Mouse (Mus musculus) intestine, postnatal 0 days (tissue): Measurements from ENCODE around the gene Shank3. TPM values are rescaled to one million over a fixed set of nuclear protein-coding genes. Genes with fewer than 3 reads are reported as not detected.

Experiments used
- ATAC-seq: fragments of 200-750 bp; cut with Nextera tagmentation; 2 replicates; pipeline ENCODE4 v1.8.0; 2017; ENCODE audit warnings: mild to moderate bottlenecking, moderate TSS enrichment, moderate library complexity
- H3K27ac ChIP-seq: fragments of 300-500 bp; sonication (generic); 2 replicates; pipeline ENCODE4 v1.5.1; 2014; ENCODE audit warnings: mild to moderate bottlenecking, low read depth, low read length, moderate library complexity
- H3K27me3 ChIP-seq: fragments of 300-500 bp; sonication (generic); replicated peaks from 2 replicates; pipeline ENCODE4 v1.6.1; 2014; ENCODE audit warnings: low read length, mixed read lengths; ENCODE audit not compliant: control insufficient read depth, insufficient read depth
- H3K36me3 ChIP-seq: fragments of 300-500 bp; sonication (generic); 2 replicates; pipeline ENCODE4 v1.6.1; 2014; ENCODE audit warnings: mild to moderate bottlenecking, moderate library complexity; ENCODE audit not compliant: control insufficient read depth, insufficient read depth
- H3K4me1 ChIP-seq: fragments of 300-500 bp; sonication (generic); replicated peaks from 2 replicates; pipeline ENCODE4 v1.6.1; 2014; ENCODE audit warnings: antibody characterized with exemption, low read length, mixed read lengths; ENCODE audit not compliant: control insufficient read depth, insufficient read depth
- H3K4me2 ChIP-seq: fragments of 300-500 bp; sonication (generic); replicated peaks from 2 replicates; pipeline ENCODE4 v1.6.1; 2014; ENCODE audit warnings: low read depth, mild to moderate bottlenecking, moderate library complexity
- H3K4me3 ChIP-seq: fragments of 300-500 bp; sonication (generic); 2 replicates; pipeline ENCODE4 v1.5.1; 2014; ENCODE audit warnings: low read depth, low read length
- H3K9ac ChIP-seq: fragments of 300-500 bp; sonication (generic); 2 replicates; pipeline ENCODE4 v1.6.1; 2014; ENCODE audit warnings: mild to moderate bottlenecking, low read depth, low read length
- H3K9me3 ChIP-seq: fragments of 300-500 bp; sonication (generic); 2 replicates; pipeline ENCODE4 v1.6.1; 2016; ENCODE audit warnings: mixed run types; ENCODE audit not compliant: control insufficient read depth
- CTCF ChIP-seq: sonication (generic); IDR thresholded peaks from 2 replicates; pipeline ENCODE4 v1.5.1; 2016; ENCODE audit warnings: low read depth, mild to moderate bottlenecking, control low read depth, antibody characterized with exemption, moderate library complexity
- WGBS: fragments of 180-500 bp; shearing (Covaris S2); extraction: QIAGEN DNeasy Blood & Tissue Kit; methylation state at CpG from one replicate; pipeline ENCODE4 v1.1.7; 2014; 5-methylcytosine and 5-hydroxymethylcytosine counted together
- polyA plus RNA-seq: library from polyadenylated mRNA; unstranded; fragments of >200 nt; fragmentation: Nextera tagmentation; extraction: Ambion mirVana; gene quantifications from 2 replicates; pipeline ENCODE4 v1.2.1, GENCODE M21; 2015

Shank3 gene
- polyA plus RNA-seq, 1 experiment from 2014 or later, result 0.51 TPM

DNA sequence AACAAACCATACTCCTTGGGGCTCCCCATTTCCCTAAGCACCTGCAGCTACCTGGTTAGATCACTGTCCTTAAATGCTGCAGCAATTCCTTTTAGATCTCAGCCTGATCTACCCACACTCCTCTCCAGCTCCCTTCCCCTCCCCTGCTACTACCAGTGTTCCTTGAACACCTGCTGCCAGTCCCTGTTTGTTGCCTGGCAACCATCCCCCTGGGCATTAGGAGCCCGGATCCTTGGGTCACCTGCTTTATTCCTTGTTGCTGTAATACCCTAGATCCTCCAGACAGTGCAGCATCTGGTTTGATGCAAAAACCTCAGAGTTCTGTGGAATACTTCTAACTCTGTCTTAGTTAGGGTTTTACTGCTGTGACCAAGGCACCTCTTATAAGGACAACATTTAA, 34.4 kb upstream of the Shank3 start:
- Histone ChIP-seq H3K9me3 (no peaks in the 10 kb centered on the region), H3K4me3 (no peak overlapping the region), H3K27ac (no peak overlapping the region), H3K36me3 (no peaks in the 10 kb centered on the region), H3K4me2 (no peak overlapping the region), H3K4me1 (no peaks in the 10 kb centered on the region), H3K27me3 (no peaks in the 10 kb centered on the region), H3K9ac (no peak overlapping the region)
- no peak for ATAC-seq
- 4% methylated on average over 1 of the region's 1 CpGs for WGBS
- no peak for TF ChIP-seq CTCF

DNA sequence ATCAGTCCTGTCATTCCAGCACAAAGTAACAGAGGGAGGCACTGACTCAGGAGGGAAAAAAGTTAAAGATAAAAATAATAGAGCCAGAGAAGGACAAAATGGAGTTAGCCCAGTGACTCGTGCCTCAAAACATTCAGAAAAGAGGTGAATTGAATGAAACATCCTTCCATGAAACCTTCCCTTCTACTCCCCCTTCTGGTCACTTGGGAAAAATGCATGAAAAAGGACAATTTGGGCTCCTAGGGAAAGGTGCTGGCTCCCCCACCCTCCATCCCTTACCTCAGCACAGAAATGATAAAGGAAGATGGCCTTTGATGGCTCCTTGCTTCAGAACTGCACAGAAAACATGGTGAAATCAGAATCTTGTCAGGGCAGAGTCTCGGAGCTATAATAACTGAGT, 30.8 kb upstream of the Shank3 start:
- peak; percentile 78 for TF ChIP-seq CTCF
- 34% methylated on average over 2 of the region's 2 CpGs for WGBS
- H3K36me3 ChIP-seq, result no peaks in the 10 kb centered on the region

GRCm38 (mm10) chr15:89471476-89471875, 27.9 kb upstream of the Shank3 start:
- H3K9me3 ChIP-seq, result no peaks in the 10 kb centered on the region

More for the DNA sequence above, 30.8 kb upstream of the Shank3 start:
- ATAC-seq, result no peak
- Histone ChIP-seq H3K9me3 (no peaks in the 10 kb centered on the region), H3K4me2 (no peak overlapping the region), H3K9ac (no peak overlapping the region), H3K27me3 (no peaks in the 10 kb centered on the region), H3K27ac (no peak overlapping the region), H3K4me3 (no peak overlapping the region), H3K4me1 (no peaks in the 10 kb centered on the region)

DNA sequence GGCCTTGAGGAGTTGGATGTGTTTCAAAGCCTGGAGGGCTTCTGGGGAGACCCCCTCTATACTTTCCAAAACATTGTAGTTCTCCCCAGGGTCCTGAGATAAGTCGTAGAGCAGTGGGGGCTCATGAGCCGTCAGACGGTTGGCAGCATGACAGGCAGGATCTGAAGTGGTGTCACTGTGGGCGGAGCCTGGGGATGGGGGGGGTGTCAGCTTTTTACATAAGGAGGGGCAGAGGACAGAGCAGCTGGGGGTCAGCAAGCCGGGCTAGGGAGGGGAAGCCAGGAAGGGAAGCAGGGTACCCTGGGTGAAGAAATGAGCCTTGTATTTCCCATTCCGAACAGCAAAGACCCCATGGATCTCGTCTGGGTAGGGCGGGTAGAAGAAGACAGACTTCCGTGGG, 26.1 kb upstream of the Shank3 start:
- Histone ChIP-seq H3K36me3 (peaks cover 6% of the 10 kb centered on the region; the same call in 1 of the 2 replicates), H3K4me2 (no peak overlapping the region), H3K27me3 (no peaks in the 10 kb centered on the region), H3K27ac (no peak overlapping the region), H3K4me3 (no peak overlapping the region), H3K9me3 (no peaks in the 10 kb centered on the region), H3K4me1 (0 out of 2 replicates have a peak, but pooled peaks cover 3% of the 10 kb centered on the region), H3K9ac (no peak overlapping the region)
- no peak for ATAC-seq
- 87% methylated on average over 9 of the region's 9 CpGs for WGBS
- no peak for TF ChIP-seq CTCF

More at GRCm38 (mm10) chr15:89471476-89471875, 27.9 kb upstream of the Shank3 start:
- Histone ChIP-seq H3K4me1 (0 out of 2 replicates have a peak, but pooled peaks cover 3% of the 10 kb centered on the region), H3K27ac (no peak overlapping the region), H3K4me3 (no peak overlapping the region), H3K9ac (no peak overlapping the region), H3K4me2 (no peak overlapping the region), H3K27me3 (no peaks in the 10 kb centered on the region), H3K36me3 (peaks cover 6% of the 10 kb centered on the region; the same call in 1 of the 2 replicates)
- 81% methylated on average over 4 of the region's 4 CpGs for WGBS
- no peak for ATAC-seq
- TF ChIP-seq CTCF, result no peak

GRCm38 (mm10) chr15:89473921-89474320, 25.5 kb upstream of the Shank3 start:
- no peak overlapping the region for H3K4me3 ChIP-seq
- 0 out of 2 replicates have a peak, but pooled peaks cover 3% of the 10 kb centered on the region for H3K4me1 ChIP-seq
- ATAC-seq, result no peak
- no peaks in the 10 kb centered on the region for H3K9me3 ChIP-seq
- H3K9ac ChIP-seq, result no peak overlapping the region
- no peak for TF ChIP-seq CTCF
- no peaks in the 10 kb centered on the region for H3K27me3 ChIP-seq
- H3K4me2 ChIP-seq, result no peak overlapping the region
- 99% methylated on average over 8 of the region's 8 CpGs for WGBS
- peaks cover 6% of the 10 kb centered on the region; the same call in 1 of the 2 replicates for H3K36me3 ChIP-seq
- no peak overlapping the region for H3K27ac ChIP-seq

GRCm38 (mm10) chr15:89474596-89475292, 24.7 kb upstream of the Shank3 start:
- TF ChIP-seq CTCF, result no peak
- 0 out of 2 replicates have a peak, but pooled peaks cover 3% of the 10 kb centered on the region for H3K4me1 ChIP-seq
- no peaks in the 10 kb centered on the region for H3K9me3 ChIP-seq
- H3K27ac ChIP-seq, result no peak overlapping the region
- peak overlapping the region; percentile 92 for H3K4me2 ChIP-seq
- H3K4me3 ChIP-seq, result no peak overlapping the region; the same call in 1 of the 2 replicates
- H3K27me3 ChIP-seq, result no peaks in the 10 kb centered on the region
- peaks cover 6% of the 10 kb centered on the region; the same call in 1 of the 2 replicates for H3K36me3 ChIP-seq
- no peak for ATAC-seq
- no peak overlapping the region for H3K9ac ChIP-seq
- WGBS, result 93% methylated on average over 19 of the region's 19 CpGs
